Mouse (Mus musculus) stomach, postnatal 0 days (tissue): Measurements from ENCODE around the gene Bmp7. TPM values are rescaled to one million over a fixed set of nuclear protein-coding genes. Genes with fewer than 3 reads are reported as not detected.

Experiments
- ATAC-seq: fragments of 200-750 bp; cut with Nextera tagmentation; 2 replicates; pipeline ENCODE4 v1.8.0; 2017; ENCODE audit not compliant: low FRiP score, low TSS enrichment
- DNase-seq: peaks from one replicate; pipeline ENCODE4 v3.0.0-alpha.2; 2016; ENCODE audit warnings: low spot score
- H3K27ac ChIP-seq: fragments of 300-500 bp; sonication (generic); replicated peaks from 2 replicates; pipeline ENCODE4 v1.5.1; 2014; ENCODE audit warnings: mild to moderate bottlenecking, control low read depth
- H3K27me3 ChIP-seq: fragments of 300-500 bp; sonication (generic); 2 replicates; pipeline ENCODE4 v1.6.1; 2014; ENCODE audit warnings: low read length; ENCODE audit not compliant: control insufficient read depth, insufficient read depth
- H3K36me3 ChIP-seq: fragments of 300-500 bp; sonication (generic); 2 replicates; pipeline ENCODE4 v1.6.1; 2014; ENCODE audit warnings: low read length, mixed read lengths; ENCODE audit not compliant: control insufficient read depth, insufficient read depth
- H3K4me1 ChIP-seq: fragments of 300-500 bp; sonication (generic); replicated peaks from 2 replicates; pipeline ENCODE4 v1.6.1; 2014; ENCODE audit warnings: antibody characterized with exemption; ENCODE audit not compliant: control insufficient read depth, insufficient read depth
- H3K4me2 ChIP-seq: fragments of 300-500 bp; sonication (generic); replicated peaks from 2 replicates; pipeline ENCODE4 v1.6.1; 2014; ENCODE audit warnings: low read depth, mild to moderate bottlenecking, control low read depth, moderate library complexity
- H3K4me3 ChIP-seq: fragments of 300-500 bp; sonication (generic); 2 replicates; pipeline ENCODE4 v1.5.1; 2014; ENCODE audit warnings: low read depth, low read length, control low read depth
- H3K9ac ChIP-seq: fragments of 300-500 bp; sonication (generic); 2 replicates; pipeline ENCODE4 v1.6.1; 2014; ENCODE audit warnings: mild to moderate bottlenecking, low read length, control low read depth, mixed read lengths
- H3K9me3 ChIP-seq: fragments of 300-500 bp; sonication (generic); 2 replicates; pipeline ENCODE4 v1.6.1; 2016; ENCODE audit warnings: low read length; ENCODE audit not compliant: control insufficient read depth
- CTCF ChIP-seq: IDR thresholded peaks from 2 replicates; pipeline ENCODE4 v1.5.1; 2016; ENCODE audit warnings: antibody characterized with exemption, low read depth, mild to moderate bottlenecking, moderate library complexity
- EP300 ChIP-seq: optimal IDR thresholded peaks from 2 replicates; pipeline ENCODE3; 2016; ENCODE audit warnings: antibody characterized with exemption
- WGBS: fragments of 180-500 bp; shearing (Covaris S2); extraction: QIAGEN DNeasy Blood & Tissue Kit; methylation state at CpG from one replicate; pipeline ENCODE4 v1.1.7; 2014; 5-methylcytosine and 5-hydroxymethylcytosine counted together
- polyA plus RNA-seq: library from polyadenylated mRNA; unstranded; fragments of >200 nt; fragmentation: Nextera tagmentation; extraction: Ambion mirVana; gene quantifications from 2 replicates; pipeline ENCODE4 v1.2.1, GENCODE M21; 2015

The Bmp7 gene
- polyA plus RNA-seq, 1 experiment from 2014 or later, result 8.2 TPM

DNA sequence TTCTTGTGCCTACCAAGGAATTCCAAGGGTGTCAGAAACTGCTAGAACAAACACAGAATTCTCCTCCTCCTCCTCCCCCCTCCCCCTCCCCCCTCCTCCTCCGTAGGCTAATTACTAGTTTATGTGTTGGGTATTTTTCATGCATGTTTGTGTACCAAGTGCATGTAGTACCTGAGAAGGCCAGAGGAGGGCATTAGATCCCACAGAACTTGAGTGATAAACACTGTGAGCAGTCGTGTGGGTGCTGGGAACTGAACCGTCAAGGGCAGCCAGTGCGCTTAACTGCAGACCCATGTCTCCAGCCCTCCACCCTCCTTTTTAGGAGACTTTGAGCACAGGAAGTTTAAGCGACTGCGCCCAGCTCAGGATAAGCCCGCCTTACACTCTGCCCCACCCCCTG, 75.6 kb downstream of the Bmp7 start:
- Histone ChIP-seq H3K27me3 (no peaks in the 10 kb centered on the region; the same call in 1 of the 2 replicates), H3K27ac (no peak overlapping the region), H3K9me3 (no peaks in the 10 kb centered on the region), H3K4me3 (no peak overlapping the region), H3K9ac (no peak overlapping the region), H3K36me3 (no peaks in the 10 kb centered on the region), H3K4me1 (peaks cover 5% of the 10 kb centered on the region; the same call in 1 of the 2 replicates), H3K4me2 (no peak overlapping the region)
- TF ChIP-seq EP300, result no peak
- TF ChIP-seq CTCF, result peak; percentile 46; the same call in 1 of the 2 replicates
- WGBS, result 95% methylated on average over 7 of the region's 7 CpGs
- DNase-seq, result no peak
- ATAC-seq, result no peak

DNA sequence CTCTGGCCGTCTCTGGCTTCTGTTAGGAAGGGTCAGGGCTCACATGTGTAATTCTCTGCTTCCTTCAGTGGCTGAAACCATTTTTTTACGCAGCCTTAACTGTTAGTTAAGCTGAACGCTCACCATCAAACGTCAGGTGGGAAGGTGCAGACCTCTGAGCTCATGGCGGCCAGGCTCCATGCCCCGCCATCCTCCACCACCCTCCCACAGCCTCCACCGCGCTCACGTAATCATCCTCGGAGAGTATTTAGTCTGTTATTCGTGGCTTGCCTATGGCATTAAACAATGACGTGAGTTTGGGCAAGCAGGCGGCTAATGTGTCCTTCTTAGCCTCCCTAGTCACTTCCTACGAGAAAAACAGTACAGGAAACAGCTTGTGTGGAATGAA, 76.7 kb downstream of the Bmp7 start:
- Histone ChIP-seq H3K27ac (peak overlapping the region; percentile 49; the same call in 1 of the 2 replicates), H3K36me3 (no peaks in the 10 kb centered on the region), H3K27me3 (no peaks in the 10 kb centered on the region; the same call in 1 of the 2 replicates), H3K4me1 (peaks cover 5% of the 10 kb centered on the region; the same call in 1 of the 2 replicates), H3K9ac (no peak overlapping the region), H3K9me3 (no peaks in the 10 kb centered on the region), H3K4me2 (peak overlapping the region; percentile 49), H3K4me3 (peak overlapping the region; percentile 8; the same call in 1 of the 2 replicates)
- 20% methylated on average over 14 of the region's 14 CpGs for WGBS
- peak; percentile 16 for ATAC-seq
- DNase-seq, result no peak
- TF ChIP-seq CTCF (no peak), EP300 (no peak)

- H3K9me3 ChIP-seq, result no peaks in the 10 kb centered on the region
- 10% methylated on average over 29 of the region's 29 CpGs for WGBS
- H3K27ac ChIP-seq, result 0 out of 2 replicates have a peak overlapping the region, but pooled peaks have one; percentile 49
- H3K27me3 ChIP-seq, result no peaks in the 10 kb centered on the region; the same call in 1 of the 2 replicates
- H3K4me3 ChIP-seq, result peak overlapping the region; percentile 8; the same call in 1 of the 2 replicates
- H3K4me1 ChIP-seq, result peaks cover 5% of the 10 kb centered on the region; the same call in 1 of the 2 replicates
- peak; percentile 76 for ATAC-seq
- DNase-seq, result peak; percentile 82
- H3K4me2 ChIP-seq, result peak overlapping the region; percentile 49
- TF ChIP-seq EP300, result no peak
- TF ChIP-seq CTCF, result peak; percentile 26; the same call in 1 of the 2 replicates
- no peak overlapping the region for H3K9ac ChIP-seq
- no peaks in the 10 kb centered on the region for H3K36me3 ChIP-seq
Measured at GRCm38 (mm10) chr2:172862850-172863468, 77.2 kb downstream of the Bmp7 start.

- Histone ChIP-seq H3K9me3 (no peaks in the 10 kb centered on the region), H3K27me3 (no peaks in the 10 kb centered on the region; the same call in 1 of the 2 replicates), H3K4me2 (peak overlapping the region; percentile 49), H3K4me1 (peaks cover 5% of the 10 kb centered on the region; the same call in 1 of the 2 replicates), H3K27ac (no peak overlapping the region), H3K9ac (no peak overlapping the region), H3K4me3 (no peak overlapping the region), H3K36me3 (no peaks in the 10 kb centered on the region)
- 48% methylated on average over 19 of the region's 19 CpGs for WGBS
- ATAC-seq, result no peak
- DNase-seq, result no peak
- TF ChIP-seq EP300 (no peak), CTCF (no peak)
Measured at GRCm38 (mm10) chr2:172862424-172862823, 77.7 kb downstream of the Bmp7 start.

DNA sequence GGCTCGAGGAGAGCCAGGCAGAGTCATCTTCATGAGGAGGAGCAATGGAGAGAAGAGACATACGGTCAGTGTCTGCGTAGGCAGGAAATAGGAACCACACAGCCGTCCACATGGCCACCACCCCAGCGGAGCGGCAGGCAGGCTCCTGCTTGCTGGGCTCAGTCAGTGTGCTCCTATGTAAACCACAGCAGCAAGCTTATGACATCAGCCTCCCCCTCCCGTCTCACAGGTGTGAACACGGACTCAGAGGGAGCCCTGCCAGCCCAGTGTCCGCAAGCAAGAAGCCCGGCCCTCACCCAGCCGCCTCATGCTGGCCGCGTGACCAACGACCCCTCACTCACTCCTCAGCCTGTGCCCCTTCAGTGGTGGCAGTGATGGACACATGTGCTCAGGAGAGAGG, 78.5 kb downstream of the Bmp7 start:
- no peak overlapping the region for H3K27ac ChIP-seq
- peak; percentile 54 for DNase-seq
- no peak overlapping the region for H3K9ac ChIP-seq

DNA sequence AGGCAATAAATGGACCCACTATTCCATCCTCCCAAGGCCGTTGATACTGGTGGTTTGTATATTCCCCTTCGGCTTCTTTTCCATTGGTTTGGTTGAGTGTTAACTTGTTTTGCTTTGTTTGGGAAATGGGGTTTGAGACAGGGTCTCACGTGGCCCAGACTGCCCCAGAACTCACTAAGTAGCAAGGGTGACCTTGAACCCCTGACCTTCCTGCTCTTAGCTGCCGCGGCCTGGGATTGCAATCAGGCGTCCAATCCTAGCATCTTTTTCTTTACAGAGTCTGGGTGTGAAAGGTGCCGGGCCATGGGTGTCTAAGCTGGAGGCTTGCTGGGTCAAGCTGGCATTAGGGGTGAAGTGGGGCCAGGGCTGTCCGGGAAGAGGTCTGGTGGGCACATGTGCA, 79.5 kb downstream of the Bmp7 start:
- Histone ChIP-seq H3K9ac (no peak overlapping the region), H3K4me2 (no peak overlapping the region), H3K36me3 (no peaks in the 10 kb centered on the region), H3K4me3 (no peak overlapping the region), H3K27me3 (no peaks in the 10 kb centered on the region; the same call in 1 of the 2 replicates), H3K27ac (no peak overlapping the region), H3K9me3 (no peaks in the 10 kb centered on the region), H3K4me1 (peaks cover 5% of the 10 kb centered on the region; the same call in 1 of the 2 replicates)
- DNase-seq (no peak), ATAC-seq (no peak)
- 82% methylated on average over 8 of the region's 8 CpGs for WGBS
- TF ChIP-seq CTCF, result no peak
- TF ChIP-seq EP300, result no peak

More for the DNA sequence above, 78.5 kb downstream of the Bmp7 start:
- Histone ChIP-seq H3K4me1 (peaks cover 5% of the 10 kb centered on the region; the same call in 1 of the 2 replicates), H3K4me2 (no peak overlapping the region), H3K27me3 (no peaks in the 10 kb centered on the region; the same call in 1 of the 2 replicates), H3K9me3 (no peaks in the 10 kb centered on the region), H3K36me3 (no peaks in the 10 kb centered on the region), H3K4me3 (no peak overlapping the region)
- TF ChIP-seq CTCF (no peak), EP300 (no peak)
- WGBS, result 41% methylated on average over 14 of the region's 14 CpGs
- peak; percentile 55; the same call in 1 of the 2 replicates for ATAC-seq
